Mouse (Mus musculus) heart, embryonic 14.5 days (tissue): ENCODE measurements around the gene Vegfc. TPM values are rescaled to one million over a fixed set of nuclear protein-coding genes. Genes with fewer than 3 reads are reported as not detected.

Experiments used
- ATAC-seq: fragments of 200-750 bp; cut with Nextera tagmentation; 2 replicates; pipeline ENCODE4 v1.8.0; 2017; ENCODE audit warnings: low read depth, moderate TSS enrichment; ENCODE audit not compliant: insufficient number of reproducible peaks, insufficient read depth, low FRiP score
- H3K27ac ChIP-seq, 2 experiments: fragments of 200-500 bp in 1 of 2; fragments of 300-500 bp in 1 of 2; sonication (generic) in 1 of 2; replicated peaks in 1 of 2; 2 replicates each; pipeline ENCODE4 v1.5.1; 2012 to 2014; ENCODE audit warnings: low read depth in 2 of 2, low read length in 2 of 2, control low read depth in 1 of 2, mild to moderate bottlenecking in 1 of 2, mixed read lengths in 1 of 2; ENCODE audit not compliant: control insufficient read depth in 1 of 2, insufficient read depth in 1 of 2
- H3K27me3 ChIP-seq: fragments of 300-500 bp; sonication (generic); 2 replicates; pipeline ENCODE4 v1.6.1; 2014; ENCODE audit warnings: mild to moderate bottlenecking, low read length, control low read depth; ENCODE audit not compliant: control insufficient read depth, insufficient read depth
- H3K36me3 ChIP-seq: fragments of 300-500 bp; sonication (generic); 2 replicates; pipeline ENCODE4 v1.6.1; 2014; ENCODE audit warnings: mild to moderate bottlenecking, control low read depth, low read length, mixed read lengths; ENCODE audit not compliant: control insufficient read depth, insufficient read depth
- H3K4me1 ChIP-seq, 2 experiments: fragments of 200-500 bp in 1 of 2; fragments of 300-500 bp in 1 of 2; sonication (generic) in 1 of 2; 2 replicates each; pipeline ENCODE4 v1.6.1; 2012 to 2014; ENCODE audit warnings: low read length in 2 of 2, control low read depth in 1 of 2, mixed read lengths in 1 of 2; ENCODE audit not compliant: control insufficient read depth in 2 of 2, insufficient read depth in 2 of 2
- H3K4me2 ChIP-seq: fragments of 300-500 bp; sonication (generic); 2 replicates; pipeline ENCODE4 v1.6.1; 2014; ENCODE audit warnings: mild to moderate bottlenecking, low read length
- H3K4me3 ChIP-seq, 2 experiments: fragments of 200-500 bp in 1 of 2; fragments of 300-500 bp in 1 of 2; sonication (generic) in 1 of 2; 2 replicates each; pipeline ENCODE4 v1.5.1; 2012 to 2014; ENCODE audit warnings: low read length in 2 of 2, mild to moderate bottlenecking in 2 of 2, control low read depth in 1 of 2, low read depth in 1 of 2, moderate library complexity in 1 of 2; ENCODE audit not compliant: control insufficient read depth in 1 of 2, insufficient read depth in 1 of 2
- H3K9ac ChIP-seq: fragments of 300-500 bp; sonication (generic); 2 replicates; pipeline ENCODE4 v1.6.1; 2014; ENCODE audit warnings: mild to moderate bottlenecking, low read length
- H3K9me3 ChIP-seq: fragments of 300-500 bp; sonication (generic); 2 replicates; pipeline ENCODE4 v1.6.1; 2016; ENCODE audit warnings: low read length, control low read depth; ENCODE audit not compliant: control insufficient read depth
- WGBS: fragments of 180-500 bp; shearing (Covaris S2); extraction: QIAGEN DNeasy Blood & Tissue Kit; methylation state at CpG from one replicate; pipeline ENCODE4 v1.1.7; 2014; 5-methylcytosine and 5-hydroxymethylcytosine counted together
- polyA plus RNA-seq: library from polyadenylated mRNA; unstranded; fragments of >200 nt; fragmentation: Nextera tagmentation; extraction: Ambion mirVana; gene quantifications from 2 replicates; pipeline ENCODE4 v1.2.1, GENCODE M21; 2014

Vegfc gene
- polyA plus RNA-seq, 1 experiment from 2014 or later, result 20.4 TPM

GRCm38 (mm10) chr8:54185336-54185735 is 107.9 kb downstream of the Vegfc start:
- Histone ChIP-seq H3K27me3 (no peaks in the 10 kb centered on the region), H3K9me3 (no peaks in the 10 kb centered on the region), H3K9ac (no peak overlapping the region), H3K4me2 (no peak overlapping the region), H3K4me3 (no peak overlapping the region), H3K4me1 (no peaks in the 10 kb centered on the region), H3K36me3 (peaks cover 37% of the 10 kb centered on the region), H3K27ac (no peak overlapping the region)
- 91% methylated on average over 2 of the region's 2 CpGs for WGBS
- ATAC-seq, result no peak

- Histone ChIP-seq H3K4me1 (no peaks in the 10 kb centered on the region), H3K27ac (no peak overlapping the region), H3K9ac (no peak overlapping the region), H3K27me3 (no peaks in the 10 kb centered on the region), H3K9me3 (no peaks in the 10 kb centered on the region), H3K4me3 (no peak overlapping the region), H3K36me3 (peaks cover 33% of the 10 kb centered on the region), H3K4me2 (no peak overlapping the region)
- no peak for ATAC-seq
- 95% methylated on average over 6 of the region's 6 CpGs for WGBS
These were observed 108.5 kb downstream of the Vegfc start for GRCm38 (mm10) chr8:54185927-54186326.

- Histone ChIP-seq H3K27ac (no peak overlapping the region), H3K4me2 (no peak overlapping the region), H3K9me3 (no peaks in the 10 kb centered on the region), H3K27me3 (no peaks in the 10 kb centered on the region), H3K4me3 (no peak overlapping the region), H3K9ac (no peak overlapping the region), H3K36me3 (no peaks in the 10 kb centered on the region), H3K4me1 (0 out of 4 replicates have a peak, but pooled peaks cover 0 to 3% of the 10 kb centered on the region in 2 experiments)
- ATAC-seq, result no peak
- WGBS, result 61% methylated on average over 2 of the region's 2 CpGs
These were observed 138.8 kb downstream of the Vegfc start for GRCm38 (mm10) chr8:54216250-54216649.

GRCm38 (mm10) chr8:54228801-54229204 is 151.4 kb downstream of the Vegfc start:
- no peaks in the 10 kb centered on the region for H3K27me3 ChIP-seq
- ATAC-seq, result no peak; the same call in 1 of the 2 replicates
- no peaks in the 10 kb centered on the region for H3K9me3 ChIP-seq
- no peak overlapping the region for H3K4me2 ChIP-seq
- H3K36me3 ChIP-seq, result no peaks in the 10 kb centered on the region
- H3K9ac ChIP-seq, result no peak overlapping the region
- H3K4me1 ChIP-seq, result 0 out of 4 replicates have a peak, but pooled peaks cover 0 to 2% of the 10 kb centered on the region in 2 experiments
- 16% methylated on average over 1 of the region's 1 CpGs for WGBS
- 0 out of 4 replicates have a peak overlapping the region, but pooled peaks of 1 of the 2 experiments have one; percentile 21 for H3K27ac ChIP-seq
- no peak overlapping the region for H3K4me3 ChIP-seq

- WGBS, result 96% methylated on average over 1 of the region's 1 CpGs
- Histone ChIP-seq H3K4me2 (no peak overlapping the region), H3K9ac (no peak overlapping the region), H3K27me3 (no peaks in the 10 kb centered on the region), H3K9me3 (no peaks in the 10 kb centered on the region), H3K4me1 (0 out of 4 replicates have a peak, but pooled peaks cover 0 to 2% of the 10 kb centered on the region in 2 experiments), H3K4me3 (no peak overlapping the region), H3K27ac (no peak overlapping the region), H3K36me3 (no peaks in the 10 kb centered on the region)
- no peak for ATAC-seq
These were observed 153.2 kb downstream of the Vegfc start for GRCm38 (mm10) chr8:54230638-54231037.

GRCm38 (mm10) chr8:54233316-54233715 is 155.9 kb downstream of the Vegfc start:
- no peak overlapping the region for H3K9ac ChIP-seq
- 86% methylated on average over 6 of the region's 6 CpGs for WGBS
- H3K4me3 ChIP-seq, result no peak overlapping the region
- H3K27me3 ChIP-seq, result no peaks in the 10 kb centered on the region
- 0 out of 4 replicates have a peak, but pooled peaks cover 0 to 2% of the 10 kb centered on the region in 2 experiments for H3K4me1 ChIP-seq
- no peak for ATAC-seq
- no peak overlapping the region for H3K4me2 ChIP-seq
- no peaks in the 10 kb centered on the region for H3K9me3 ChIP-seq
- no peak overlapping the region for H3K27ac ChIP-seq
- H3K36me3 ChIP-seq, result no peaks in the 10 kb centered on the region
